Mouse (Mus musculus): ENCODE results near the gene Atf3.

- TF ChIP-seq CTCF (IDR thresholded peaks at IDR 0.05; ENCODE audit: low read depth, low read length) (no peak), EP300 (IDR thresholded peaks at IDR 0.05; ENCODE audit: insufficient read depth, low read depth, low read length) (no peak)
Observed at GRCm38 (mm10) chr1:191150924-191151605, 66.8 kb downstream of the Atf3 start.
